Mouse (Mus musculus): ENCODE results near the gene Cftr.

Cftr gene

GRCm38 (mm10) chr6:18314365-18314943 lies 144.0 kb downstream of the Cftr start:
- DNase-seq (ENCODE audit: low spot score in 2 of 2), result no peak

DNA sequence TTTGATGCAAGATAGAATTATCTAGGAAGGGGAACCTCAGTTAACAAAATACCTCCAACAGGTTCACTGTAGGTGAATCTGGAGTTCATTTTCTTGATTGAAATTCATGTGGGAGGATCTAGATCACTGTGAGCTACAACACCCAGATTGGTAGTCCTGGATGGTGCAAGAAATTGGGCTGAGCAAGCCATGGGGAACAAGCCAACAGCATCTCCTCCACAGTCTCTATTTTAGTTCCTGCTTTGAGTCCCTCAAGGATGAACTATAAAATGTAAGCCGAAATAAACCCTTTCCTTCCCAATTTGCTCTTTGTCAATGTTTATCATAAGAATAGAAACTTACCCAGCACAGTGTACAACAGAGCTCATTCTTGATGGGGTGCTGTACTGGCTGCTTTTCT lies 152.5 kb downstream of the Cftr start:
- DNase-seq (ENCODE audit: low spot score in 2 of 2), result no peak

DNA sequence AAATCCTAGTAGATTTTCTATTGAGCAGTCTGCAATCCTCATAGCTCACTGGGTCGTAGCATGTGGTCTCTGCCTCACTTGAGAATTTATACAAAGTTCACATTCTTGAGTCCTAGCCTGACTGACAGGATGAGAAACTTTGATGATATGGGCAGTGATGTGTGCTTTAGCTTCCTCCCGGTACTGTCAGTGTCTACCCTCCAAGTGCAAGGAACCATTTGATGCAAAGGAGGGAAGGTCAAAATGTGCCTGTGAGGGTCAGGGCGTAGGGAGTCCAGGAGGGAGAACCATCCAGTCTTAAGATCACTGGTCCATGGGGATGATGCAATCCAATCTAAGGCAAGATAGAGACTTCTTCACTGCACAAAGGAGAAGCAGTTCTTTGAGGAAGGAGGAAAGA lies 164.9 kb downstream of the Cftr start:
- no peak for DNase-seq (ENCODE audit: low spot score in 2 of 2)

- DNase-seq (ENCODE audit: low spot score in 2 of 2), result no peak
Measured at GRCm38 (mm10) chr6:18338307-18338706, 167.8 kb downstream of the Cftr start.

GRCm38 (mm10) chr6:18344272-18344671 lies 173.8 kb downstream of the Cftr start:
- DNase-seq (ENCODE audit: low spot score in 2 of 2), result no peak

DNA sequence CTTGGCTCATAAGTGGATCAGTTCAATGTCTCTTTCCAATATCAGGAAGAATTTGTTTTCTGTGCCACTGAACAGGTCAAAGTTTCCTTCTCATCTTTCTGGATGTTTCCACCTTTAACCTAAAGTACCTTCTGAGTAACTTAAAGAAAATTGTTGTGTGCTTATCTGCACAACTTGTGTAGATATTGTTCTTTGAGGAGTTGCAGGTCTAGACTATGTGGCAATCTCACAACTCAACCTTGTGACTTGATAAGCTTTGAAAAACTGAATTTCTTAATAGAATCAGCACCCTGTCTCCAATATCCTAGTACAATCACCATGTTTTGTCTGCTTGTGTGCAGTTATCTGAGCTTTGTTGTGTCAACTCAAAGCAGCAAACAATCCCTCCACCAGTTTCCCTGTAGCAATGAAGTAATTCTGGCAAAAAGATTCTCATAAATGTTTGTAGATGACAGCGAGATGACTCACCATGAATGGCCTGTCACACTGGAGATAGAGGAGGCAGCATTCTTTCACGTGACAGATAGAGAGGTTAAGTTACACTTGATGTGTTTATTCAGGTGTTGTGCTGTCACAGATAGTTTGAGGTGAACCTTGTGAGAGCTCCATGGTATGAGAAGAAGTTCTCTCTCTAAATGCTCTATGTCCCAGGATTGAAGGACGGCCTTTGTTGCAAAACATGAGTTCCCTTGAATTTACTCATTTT lies 178.8 kb downstream of the Cftr start:
- DNase-seq (ENCODE audit: low spot score in 2 of 2), result no peak

DNA sequence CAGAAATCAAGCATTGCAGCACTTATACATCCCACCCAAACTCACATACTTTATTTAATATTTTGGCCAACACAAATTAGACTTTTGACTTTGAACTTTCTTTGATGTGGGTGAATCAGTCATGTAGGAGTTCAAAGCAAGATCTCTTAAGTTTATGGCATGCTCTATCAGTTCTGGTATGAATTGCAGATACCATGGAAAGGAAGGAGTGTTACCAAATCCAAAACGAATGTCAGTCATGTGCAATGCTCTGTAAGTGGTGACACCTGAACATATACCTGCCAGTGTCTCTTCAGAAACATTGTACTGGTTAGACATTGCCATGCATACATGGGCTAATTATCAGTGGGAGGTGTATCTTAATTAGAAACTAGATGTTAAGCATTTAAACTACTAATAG lies 189.7 kb downstream of the Cftr start:
- no peak for DNase-seq (ENCODE audit: low spot score in 2 of 2)

- no peak for DNase-seq (ENCODE audit: low spot score in 2 of 2)
Measured at GRCm38 (mm10) chr6:18360955-18361354, 190.5 kb downstream of the Cftr start.

GRCm38 (mm10) chr6:18362232-18362631 lies 191.7 kb downstream of the Cftr start:
- no peak for DNase-seq (ENCODE audit: low spot score in 2 of 2)

DNA sequence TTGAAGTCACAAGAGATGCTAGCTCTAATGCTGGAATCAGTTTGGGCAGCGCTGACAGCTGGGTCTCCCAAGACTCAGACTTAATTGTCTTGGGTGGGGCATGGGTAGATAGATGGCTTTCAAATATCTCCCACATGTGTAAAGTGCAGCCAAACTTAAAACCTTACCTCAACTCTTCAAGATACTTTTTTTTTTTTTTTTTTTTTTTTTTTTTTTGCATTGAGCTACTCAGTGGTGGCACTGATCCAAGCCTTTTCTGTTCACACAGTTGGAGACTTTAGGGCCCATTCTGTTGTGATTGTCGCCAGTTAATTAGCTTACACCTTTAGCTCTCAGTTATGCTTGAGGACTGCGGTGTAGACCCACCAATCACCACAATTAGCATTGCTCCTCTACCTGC lies 198.6 kb downstream of the Cftr start:
- no peak for DNase-seq (ENCODE audit: low spot score in 2 of 2)

- no peak for DNase-seq (ENCODE audit: low spot score in 2 of 2)
Measured at GRCm38 (mm10) chr6:18369723-18370122, 199.2 kb downstream of the Cftr start.
